Mouse (Mus musculus) C3H10T1/2 (cell line): ENCODE data around the gene 1700019N19Rik. TPM values are rescaled to one million over a fixed set of nuclear protein-coding genes. Genes with fewer than 3 reads are reported as not detected.

Source experiments
- polyA plus RNA-seq, 2 experiments: library from polyadenylated mRNA; unstranded; fragments of >200 nt; fragmentation: generic; extraction: Trizol; gene quantifications; one replicate each; pipeline ENCODE4 v1.2.1; 2012; ENCODE audit warnings: missing spikeins in 2 of 2

Gene 1700019N19Rik
- not detected for polyA plus RNA-seq

GRCm38 (mm10) chr19:58794284-58794683 lies at the start of gene 1700019N19Rik:
TSS of gene 1700019N19Rik (minus strand) at chr19:58794461.

GRCm38 (mm10) chr19:58759423-58759822 lies 34.8 kb downstream of the 1700019N19Rik start, which contains the start of gene Pnliprp2:
TSS of gene Pnliprp2 (plus strand) at chr19:58759719.

Other genes starting within 250 kb of the 1700019N19Rik start
- not detected for gene Pnlip, start 142.0 kb downstream of the 1700019N19Rik start, polyA plus RNA-seq
- gene Pnliprp1, start 65.6 kb downstream of the 1700019N19Rik start, polyA plus RNA-seq: not detected
- under 1 TPM in 1 of 2 experiments, not detected in 1; 0.07 TPM for gene Pnliprp2, start 34.7 kb downstream of the 1700019N19Rik start, polyA plus RNA-seq
- under 1 TPM; 0.15 to 0.17 TPM for gene Eno4, start 149.0 kb upstream of the 1700019N19Rik start, polyA plus RNA-seq
- gene Hspa12a, start 149.2 kb upstream of the 1700019N19Rik start, polyA plus RNA-seq: 1 to 10 TPM in 1 of 2 experiments, under 1 TPM in 1; 0.63 to 1.1 TPM